Mouse (Mus musculus) neural tube, embryonic 11.5 days (tissue): ENCODE measurements around the gene Adgrd1. TPM values are rescaled to one million over a fixed set of nuclear protein-coding genes. Genes with fewer than 3 reads are reported as not detected.

ENCODE experiments used
- ATAC-seq: fragments of 200-750 bp; cut with Nextera tagmentation; 2 replicates; pipeline ENCODE4 v1.8.0; 2017; ENCODE audit warnings: moderate number of reproducible peaks, mild to moderate bottlenecking, moderate TSS enrichment, moderate library complexity; ENCODE audit not compliant: insufficient read depth, low FRiP score, low TSS enrichment
- DNase-seq: peaks from one replicate; pipeline ENCODE4 v3.0.0-alpha.2; 2015; ENCODE audit warnings: low spot score
- H3K27ac ChIP-seq: fragments of 300-500 bp; sonication (generic); 2 replicates; pipeline ENCODE4 v1.5.1; 2014; ENCODE audit warnings: low read depth, mild to moderate bottlenecking, low read length
- H3K27me3 ChIP-seq: fragments of 300-500 bp; sonication (generic); 2 replicates; pipeline ENCODE4 v1.6.1; 2014; ENCODE audit warnings: mild to moderate bottlenecking, low read length, mixed read lengths; ENCODE audit not compliant: control insufficient read depth, insufficient read depth
- H3K36me3 ChIP-seq: fragments of 300-500 bp; sonication (generic); 2 replicates; pipeline ENCODE4 v1.6.1; 2014; ENCODE audit warnings: mild to moderate bottlenecking, low read length, moderate library complexity, mixed read lengths; ENCODE audit not compliant: control insufficient read depth, insufficient read depth
- H3K4me1 ChIP-seq: fragments of 300-500 bp; sonication (generic); 2 replicates; pipeline ENCODE4 v1.6.1; 2014; ENCODE audit warnings: low read length, mixed read lengths; ENCODE audit not compliant: control insufficient read depth, insufficient read depth
- H3K4me2 ChIP-seq: fragments of 300-500 bp; sonication (generic); 2 replicates; pipeline ENCODE4 v1.6.1; 2014; ENCODE audit warnings: low read depth, mild to moderate bottlenecking, moderate library complexity
- H3K4me3 ChIP-seq: fragments of 300-500 bp; sonication (generic); 2 replicates; pipeline ENCODE4 v1.5.1; 2014; ENCODE audit warnings: low read depth, low read length
- H3K9ac ChIP-seq: fragments of 300-500 bp; sonication (generic); 2 replicates; pipeline ENCODE4 v1.6.1; 2014; ENCODE audit warnings: mild to moderate bottlenecking, low read length
- H3K9me3 ChIP-seq: fragments of 300-500 bp; sonication (generic); 2 replicates; pipeline ENCODE4 v1.6.1; 2016; ENCODE audit warnings: low read length; ENCODE audit not compliant: control insufficient read depth
- WGBS: fragments of 180-500 bp; shearing (Covaris S2); extraction: QIAGEN DNeasy Blood & Tissue Kit; methylation state at CpG from one replicate; pipeline ENCODE4 v1.1.7; 2014; 5-methylcytosine and 5-hydroxymethylcytosine counted together
- polyA plus RNA-seq: library from polyadenylated mRNA; unstranded; fragments of >200 nt; fragmentation: Nextera tagmentation; extraction: Ambion mirVana; gene quantifications from 2 replicates; pipeline ENCODE4 v1.2.1, GENCODE M21; 2014

Gene Adgrd1
- polyA plus RNA-seq, 1 experiment from 2014 or later, result 0.16 TPM

GRCm38 (mm10) chr5:129137405-129137804 lies 40.9 kb downstream of the Adgrd1 start:
- Histone ChIP-seq H3K9me3 (no peaks in the 10 kb centered on the region), H3K4me2 (no peak overlapping the region), H3K4me3 (no peak overlapping the region), H3K27ac (no peak overlapping the region), H3K36me3 (no peaks in the 10 kb centered on the region), H3K4me1 (no peaks in the 10 kb centered on the region), H3K9ac (no peak overlapping the region), H3K27me3 (no peaks in the 10 kb centered on the region)
- ATAC-seq, result no peak
- 90% methylated on average over 5 of the region's 5 CpGs for WGBS
- DNase-seq, result no peak

- no peak overlapping the region for H3K4me3 ChIP-seq
- no peaks in the 10 kb centered on the region for H3K4me1 ChIP-seq
- no peaks in the 10 kb centered on the region for H3K36me3 ChIP-seq
- H3K4me2 ChIP-seq, result no peak overlapping the region
- DNase-seq, result no peak
- no peaks in the 10 kb centered on the region for H3K27me3 ChIP-seq
- H3K27ac ChIP-seq, result no peak overlapping the region
- no peak for ATAC-seq
- H3K9ac ChIP-seq, result no peak overlapping the region
- H3K9me3 ChIP-seq, result no peaks in the 10 kb centered on the region
- WGBS, result 79% methylated on average over 15 of the region's 15 CpGs
These were observed 42.0 kb downstream of the Adgrd1 start for GRCm38 (mm10) chr5:129138576-129138975.

GRCm38 (mm10) chr5:129142801-129143200 lies 46.3 kb downstream of the Adgrd1 start:
- ATAC-seq, result no peak
- Histone ChIP-seq H3K36me3 (no peaks in the 10 kb centered on the region), H3K9me3 (no peaks in the 10 kb centered on the region), H3K27ac (no peak overlapping the region), H3K4me2 (no peak overlapping the region), H3K27me3 (no peaks in the 10 kb centered on the region), H3K9ac (no peak overlapping the region), H3K4me3 (no peak overlapping the region), H3K4me1 (no peaks in the 10 kb centered on the region)
- 60% methylated on average over 5 of the region's 5 CpGs for WGBS
- no peak for DNase-seq

- Histone ChIP-seq H3K9ac (no peak overlapping the region), H3K27ac (no peak overlapping the region), H3K36me3 (no peaks in the 10 kb centered on the region), H3K4me3 (no peak overlapping the region), H3K4me2 (no peak overlapping the region), H3K9me3 (no peaks in the 10 kb centered on the region), H3K4me1 (no peaks in the 10 kb centered on the region), H3K27me3 (no peaks in the 10 kb centered on the region)
- ATAC-seq, result no peak
- no peak for DNase-seq
- WGBS, result 84% methylated on average over 8 of the region's 8 CpGs
These were observed 48.9 kb downstream of the Adgrd1 start for GRCm38 (mm10) chr5:129145307-129145935.

DNA sequence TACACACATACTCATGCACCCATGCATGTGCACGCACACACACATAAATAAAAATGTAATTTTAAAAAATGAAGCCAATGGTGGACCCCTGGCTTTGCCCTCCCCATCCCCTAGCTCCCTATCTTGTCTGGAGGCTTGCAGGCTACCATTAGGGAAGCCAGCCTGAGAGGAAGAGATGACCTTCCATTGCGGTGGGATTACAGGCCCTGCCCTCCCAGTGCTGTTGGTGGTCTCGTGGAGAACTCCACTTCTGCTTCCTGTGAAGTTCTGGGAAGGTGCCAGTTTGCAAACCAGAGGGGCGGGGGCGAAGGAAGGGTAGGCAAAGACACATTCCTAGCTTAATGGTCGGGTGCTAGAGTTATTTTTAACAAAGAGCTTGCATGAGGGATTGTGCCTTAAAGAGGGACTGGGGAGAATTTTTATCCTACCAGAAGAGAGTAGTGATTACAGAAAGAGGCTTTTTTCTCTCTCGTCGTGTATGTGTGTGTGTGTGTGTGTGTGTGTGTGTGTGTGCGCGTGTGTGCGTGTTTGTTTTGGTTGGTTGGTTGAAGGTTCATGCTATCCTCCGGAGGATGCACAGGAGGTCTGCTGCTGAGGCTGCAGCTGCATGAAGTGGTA lies 50.5 kb downstream of the Adgrd1 start:
- Histone ChIP-seq H3K4me1 (peaks cover 4% of the 10 kb centered on the region; the same call in 1 of the 2 replicates), H3K9ac (no peak overlapping the region), H3K27ac (no peak overlapping the region), H3K27me3 (no peaks in the 10 kb centered on the region), H3K4me2 (no peak overlapping the region), H3K36me3 (no peaks in the 10 kb centered on the region), H3K4me3 (no peak overlapping the region), H3K9me3 (no peaks in the 10 kb centered on the region)
- WGBS, result 77% methylated on average over 12 of the region's 12 CpGs
- ATAC-seq, result no peak
- DNase-seq, result no peak

GRCm38 (mm10) chr5:129148485-129148884 lies 51.9 kb downstream of the Adgrd1 start:
- H3K9ac ChIP-seq, result no peak overlapping the region
- H3K4me2 ChIP-seq, result no peak overlapping the region
- no peaks in the 10 kb centered on the region for H3K36me3 ChIP-seq
- H3K27me3 ChIP-seq, result no peaks in the 10 kb centered on the region
- H3K4me1 ChIP-seq, result peaks cover 4% of the 10 kb centered on the region; the same call in 1 of the 2 replicates
- no peaks in the 10 kb centered on the region for H3K9me3 ChIP-seq
- 55% methylated on average over 9 of the region's 9 CpGs for WGBS
- DNase-seq, result no peak
- H3K4me3 ChIP-seq, result no peak overlapping the region
- no peak for ATAC-seq
- no peak overlapping the region for H3K27ac ChIP-seq

DNA sequence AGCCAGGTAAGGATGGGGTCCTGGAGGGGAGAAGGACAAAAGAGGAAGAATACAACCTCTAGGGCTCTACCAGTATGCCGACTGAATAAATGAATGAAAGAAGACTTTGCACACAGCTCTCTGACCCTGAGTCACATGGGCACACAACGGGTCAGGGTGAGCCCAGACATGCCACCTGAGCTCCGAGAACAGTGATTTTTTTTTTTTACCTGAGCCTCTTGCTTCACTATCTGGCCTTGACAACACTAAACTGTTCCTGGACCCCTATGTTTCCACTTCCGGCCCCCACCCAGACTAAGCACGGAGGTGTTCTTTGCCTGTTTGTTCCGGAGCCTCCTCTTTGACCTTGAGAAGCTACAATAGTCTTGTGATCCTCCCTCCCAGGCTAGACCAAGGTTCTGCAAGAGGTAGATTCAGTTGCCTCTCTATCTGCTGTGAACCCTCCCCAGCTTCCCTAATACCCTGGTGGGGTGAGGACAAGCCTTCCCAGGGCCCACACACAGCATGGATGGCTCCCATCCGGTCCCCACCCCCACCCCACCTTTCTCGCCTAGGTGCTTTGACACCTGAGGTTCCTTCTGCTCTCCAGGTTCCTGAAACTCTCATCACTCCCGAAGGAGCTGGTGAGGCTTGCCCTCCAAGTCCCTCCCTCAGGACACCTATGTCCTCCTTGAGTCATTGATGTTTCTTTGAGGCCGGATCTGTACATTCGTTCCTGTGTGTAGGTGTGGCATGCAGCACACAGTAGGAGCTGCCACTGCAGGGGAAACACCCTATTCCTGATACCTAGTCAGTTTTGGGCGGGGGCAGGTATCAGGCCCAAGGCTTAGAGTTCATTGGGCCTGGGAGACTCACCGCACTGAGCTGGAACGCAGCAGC lies 58.7 kb downstream of the Adgrd1 start:
- Histone ChIP-seq H3K9me3 (no peaks in the 10 kb centered on the region), H3K4me3 (no peak overlapping the region), H3K9ac (0 out of 2 replicates have a peak overlapping the region, but pooled peaks have one; percentile 7), H3K27me3 (no peaks in the 10 kb centered on the region), H3K27ac (0 out of 2 replicates have a peak overlapping the region, but pooled peaks have one; percentile 31), H3K36me3 (no peaks in the 10 kb centered on the region), H3K4me1 (peaks cover 4% of the 10 kb centered on the region), H3K4me2 (no peak overlapping the region)
- ATAC-seq (no peak), DNase-seq (no peak)
- WGBS, result 70% methylated on average over 14 of the region's 14 CpGs

DNA sequence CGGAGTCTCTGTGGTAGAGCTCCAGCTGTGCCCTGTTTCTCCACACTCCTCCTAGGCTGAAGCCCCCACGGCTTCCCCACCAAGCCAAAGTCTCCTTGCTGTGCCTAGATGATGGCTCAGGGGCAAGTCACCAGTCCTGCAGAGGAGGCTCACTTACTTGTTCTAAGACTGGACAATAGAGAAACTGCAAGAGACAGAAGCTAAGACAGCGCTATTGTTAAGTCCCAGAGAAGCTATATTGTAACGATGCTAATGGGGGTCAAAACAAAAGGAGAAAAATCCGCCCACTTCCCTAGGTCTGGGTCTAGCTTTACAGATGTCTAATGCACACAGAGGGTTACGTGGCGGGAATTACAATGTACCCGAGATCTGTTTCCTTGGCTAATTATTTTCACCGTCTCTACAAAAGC lies 59.4 kb downstream of the Adgrd1 start:
- H3K9ac ChIP-seq, result 0 out of 2 replicates have a peak overlapping the region, but pooled peaks have one; percentile 7
- H3K27ac ChIP-seq, result 0 out of 2 replicates have a peak overlapping the region, but pooled peaks have one; percentile 31
- 20% methylated on average over 9 of the region's 9 CpGs for WGBS
- peaks cover 3% of the 10 kb centered on the region for H3K4me1 ChIP-seq
- no peaks in the 10 kb centered on the region for H3K36me3 ChIP-seq
- H3K4me3 ChIP-seq, result no peak overlapping the region
- H3K27me3 ChIP-seq, result no peaks in the 10 kb centered on the region
- ATAC-seq (peak; percentile 78), DNase-seq (peak; percentile 70)
- H3K9me3 ChIP-seq, result no peaks in the 10 kb centered on the region
- H3K4me2 ChIP-seq, result no peak overlapping the region
